Mouse (Mus musculus) testis, adult 2 months (tissue): ENCODE data around the gene Rfesd. TPM values are rescaled to one million over a fixed set of nuclear protein-coding genes. Genes with fewer than 3 reads are reported as not detected.

Source experiments
- H3K27ac ChIP-seq: fragments of 200-500 bp; 2 replicates; pipeline ENCODE4 v1.5.1; 2012; ENCODE audit warnings: low read depth, low read length; ENCODE audit not compliant: control insufficient read depth, insufficient read depth
- H3K27me3 ChIP-seq: fragments of 200-500 bp; 2 replicates; pipeline ENCODE4 v1.6.1; 2012; ENCODE audit warnings: mild to moderate bottlenecking, low read length, moderate library complexity; ENCODE audit not compliant: control insufficient read depth, insufficient read depth
- H3K36me3 ChIP-seq: fragments of 200-500 bp; 2 replicates; pipeline ENCODE4 v1.6.1; 2012; ENCODE audit warnings: mild to moderate bottlenecking, low read length; ENCODE audit not compliant: control insufficient read depth, insufficient read depth
- H3K4me1 ChIP-seq: fragments of 200-500 bp; 2 replicates; pipeline ENCODE4 v1.6.1; 2012; ENCODE audit warnings: low read length; ENCODE audit not compliant: control insufficient read depth, insufficient read depth
- H3K4me3 ChIP-seq: fragments of 200-500 bp; 2 replicates; pipeline ENCODE4 v1.5.1; 2012; ENCODE audit warnings: low read depth, mild to moderate bottlenecking, low read length, moderate library complexity, mixed read lengths; ENCODE audit not compliant: control insufficient read depth
- CTCF ChIP-seq: fragments of 200-500 bp; IDR thresholded peaks from 2 replicates; pipeline ENCODE4 v1.5.1; 2012; ENCODE audit warnings: low read depth, mild to moderate bottlenecking, inconsistent platforms, low read length, moderate library complexity; ENCODE audit not compliant: control insufficient read depth, insufficient read depth, insufficient replicate concordance
- POLR2A ChIP-seq: fragments of 200-500 bp; IDR thresholded peaks from 2 replicates; pipeline ENCODE4 v1.6.1; 2012; ENCODE audit warnings: low read depth, mild to moderate bottlenecking, inconsistent platforms, low read length, moderate library complexity; ENCODE audit not compliant: control insufficient read depth
- polyA plus RNA-seq: library from polyadenylated mRNA; depleted of rRNA; stranded (reverse); fragments of >200 nt; gene quantifications from 2 replicates; pipeline ENCODE4 v1.2.3, GENCODE M21; 2012; rRNA removed

Rfesd gene
- 10.1 and 14.3 TPM in 2 replicates for polyA plus RNA-seq

GRCm38 (mm10) chr13:76017974-76018843, at the start of gene Rfesd:
Rfesd (minus strand) TSS chr13:76018719.
- H3K27ac ChIP-seq: peak within 1 kb of the TSS; percentile 93
- no peaks in the 10 kb centered on the region for H3K27me3 ChIP-seq
- no peaks in the 10 kb centered on the region; the same call in 1 of the 2 replicates for H3K4me1 ChIP-seq
- no peaks in the 10 kb centered on the region for H3K36me3 ChIP-seq
- TF ChIP-seq POLR2A (peak; percentile 97), CTCF (no peak)
- peak within 1 kb of the TSS; percentile 94 for H3K4me3 ChIP-seq

GRCm38 (mm10) chr13:76064363-76064945, 45.9 kb upstream of the Rfesd start:
- H3K27ac ChIP-seq: no peak overlapping the region
- peaks cover 10% of the 10 kb centered on the region for H3K4me1 ChIP-seq
- no peak overlapping the region; the same call in 1 of the 2 replicates for H3K4me3 ChIP-seq
- H3K36me3 ChIP-seq: no peaks in the 10 kb centered on the region
- TF ChIP-seq CTCF (no peak), POLR2A (no peak)
- no peaks in the 10 kb centered on the region for H3K27me3 ChIP-seq

- H3K27me3 ChIP-seq: no peaks in the 10 kb centered on the region
- H3K36me3 ChIP-seq: no peaks in the 10 kb centered on the region
- TF ChIP-seq CTCF (no peak), POLR2A (no peak)
- H3K4me3 ChIP-seq: no peak overlapping the region
- no peak overlapping the region for H3K27ac ChIP-seq
- H3K4me1 ChIP-seq: peaks cover 10% of the 10 kb centered on the region
Measured at GRCm38 (mm10) chr13:76063548-76063947, 45.0 kb upstream of the Rfesd start.

- no peaks in the 10 kb centered on the region for H3K27me3 ChIP-seq
- H3K36me3 ChIP-seq: no peaks in the 10 kb centered on the region
- no peak for TF ChIP-seq POLR2A
- no peak for TF ChIP-seq CTCF
- no peak overlapping the region for H3K4me3 ChIP-seq
- peaks cover 10% of the 10 kb centered on the region for H3K4me1 ChIP-seq
- no peak overlapping the region for H3K27ac ChIP-seq
Measured at GRCm38 (mm10) chr13:76062569-76062968, 44.0 kb upstream of the Rfesd start.

- Histone ChIP-seq H3K4me3 (no peak overlapping the region), H3K4me1 (peaks cover 10% of the 10 kb centered on the region), H3K27me3 (no peaks in the 10 kb centered on the region), H3K27ac (no peak overlapping the region), H3K36me3 (no peaks in the 10 kb centered on the region)
- TF ChIP-seq POLR2A: no peak
- no peak for TF ChIP-seq CTCF
Measured at GRCm38 (mm10) chr13:76062126-76062525, 43.6 kb upstream of the Rfesd start.

- peaks cover 17% of the 10 kb centered on the region for H3K4me1 ChIP-seq
Measured at GRCm38 (mm10) chr13:76059591-76059990, 41.1 kb upstream of the Rfesd start.

GRCm38 (mm10) chr13:76057267-76058069, 38.9 kb upstream of the Rfesd start:
- Histone ChIP-seq H3K36me3 (no peaks in the 10 kb centered on the region), H3K27ac (no peak overlapping the region), H3K4me1 (peaks cover 12% of the 10 kb centered on the region), H3K27me3 (no peaks in the 10 kb centered on the region; the same call in 1 of the 2 replicates), H3K4me3 (no peak overlapping the region)
- TF ChIP-seq POLR2A: no peak
- TF ChIP-seq CTCF: no peak

More at GRCm38 (mm10) chr13:76059591-76059990, 41.1 kb upstream of the Rfesd start:
- Histone ChIP-seq H3K27ac (no peak overlapping the region), H3K36me3 (no peaks in the 10 kb centered on the region), H3K4me3 (no peak overlapping the region), H3K27me3 (no peaks in the 10 kb centered on the region; the same call in 1 of the 2 replicates)
- TF ChIP-seq CTCF (no peak), POLR2A (no peak)
